Mouse (Mus musculus) lung, embryonic 16.5 days (tissue): Measurements from ENCODE around the gene Mrnip. TPM values are rescaled to one million over a fixed set of nuclear protein-coding genes. Genes with fewer than 3 reads are reported as not detected.

Source experiments
- ATAC-seq: fragments of 200-750 bp; cut with Nextera tagmentation; 2 replicates; pipeline ENCODE4 v1.8.0; 2017; ENCODE audit warnings: low read depth, mild to moderate bottlenecking, moderate library complexity
- H3K27ac ChIP-seq: fragments of 300-500 bp; sonication (generic); 2 replicates; pipeline ENCODE4 v1.5.1; 2014; ENCODE audit warnings: mild to moderate bottlenecking, control low read depth, low read length
- H3K27me3 ChIP-seq: fragments of 300-500 bp; sonication (generic); 2 replicates; pipeline ENCODE4 v1.6.1; 2014; ENCODE audit warnings: low read depth, low read length, mixed read lengths; ENCODE audit not compliant: control insufficient read depth, insufficient read depth
- H3K36me3 ChIP-seq: fragments of 300-500 bp; sonication (generic); 2 replicates; pipeline ENCODE4 v1.6.1; 2014; ENCODE audit warnings: low read length; ENCODE audit not compliant: control insufficient read depth, insufficient read depth
- H3K4me1 ChIP-seq: fragments of 300-500 bp; sonication (generic); replicated peaks from 2 replicates; pipeline ENCODE4 v1.6.1; 2014; ENCODE audit warnings: low read length, mixed read lengths; ENCODE audit not compliant: control insufficient read depth, insufficient read depth
- H3K4me2 ChIP-seq: fragments of 300-500 bp; sonication (generic); 2 replicates; pipeline ENCODE4 v1.6.1; 2014; ENCODE audit warnings: low read depth, low read length, control low read depth
- H3K4me3 ChIP-seq: fragments of 300-500 bp; sonication (generic); 2 replicates; pipeline ENCODE4 v1.5.1; 2014; ENCODE audit warnings: mild to moderate bottlenecking, low read length, control low read depth
- H3K9ac ChIP-seq: fragments of 300-500 bp; sonication (generic); 2 replicates; pipeline ENCODE4 v1.6.1; 2014; ENCODE audit warnings: low read length, control low read depth
- H3K9me3 ChIP-seq: fragments of 300-500 bp; sonication (generic); 2 replicates; pipeline ENCODE4 v1.6.1; 2016; ENCODE audit warnings: low read length; ENCODE audit not compliant: control insufficient read depth
- WGBS: fragments of 180-500 bp; shearing (Covaris S2); extraction: QIAGEN DNeasy Blood & Tissue Kit; methylation state at CpG from one replicate; pipeline ENCODE4 v1.1.7; 2014; 5-methylcytosine and 5-hydroxymethylcytosine counted together
- polyA plus RNA-seq: library from polyadenylated mRNA; unstranded; fragments of >200 nt; fragmentation: Nextera tagmentation; extraction: Ambion mirVana; gene quantifications from 2 replicates; pipeline ENCODE4 v1.2.1, GENCODE M21; 2015

Mrnip gene
- polyA plus RNA-seq, 1 experiment from 2014 or later, result 19.5 TPM

GRCm38 (mm10) chr11:50155785-50156184 lies 18.5 kb upstream of the Mrnip start:
- 92% methylated on average over 2 of the region's 2 CpGs for WGBS
- Histone ChIP-seq H3K4me3 (no peak overlapping the region), H3K4me1 (no peaks in the 10 kb centered on the region), H3K9me3 (no peaks in the 10 kb centered on the region), H3K27me3 (no peaks in the 10 kb centered on the region), H3K9ac (no peak overlapping the region), H3K36me3 (peaks cover 53% of the 10 kb centered on the region), H3K27ac (no peak overlapping the region), H3K4me2 (no peak overlapping the region)
- ATAC-seq, result no peak

GRCm38 (mm10) chr11:50156725-50157258 lies 17.5 kb upstream of the Mrnip start:
- no peak overlapping the region for H3K27ac ChIP-seq
- no peaks in the 10 kb centered on the region for H3K9me3 ChIP-seq
- no peak for ATAC-seq
- H3K27me3 ChIP-seq, result no peaks in the 10 kb centered on the region
- no peak overlapping the region for H3K4me2 ChIP-seq
- peaks cover 47% of the 10 kb centered on the region for H3K36me3 ChIP-seq
- no peaks in the 10 kb centered on the region for H3K4me1 ChIP-seq
- H3K4me3 ChIP-seq, result no peak overlapping the region
- 88% methylated on average over 16 of the region's 16 CpGs for WGBS
- no peak overlapping the region for H3K9ac ChIP-seq

- Histone ChIP-seq H3K36me3 (peaks cover 44% of the 10 kb centered on the region), H3K4me3 (no peak overlapping the region), H3K4me2 (no peak overlapping the region), H3K27me3 (no peaks in the 10 kb centered on the region), H3K27ac (no peak overlapping the region), H3K4me1 (no peaks in the 10 kb centered on the region), H3K9me3 (no peaks in the 10 kb centered on the region), H3K9ac (no peak overlapping the region)
- no peak for ATAC-seq
- 92% methylated on average over 7 of the region's 7 CpGs for WGBS
Measured at GRCm38 (mm10) chr11:50158346-50158745, 15.9 kb upstream of the Mrnip start.

GRCm38 (mm10) chr11:50159347-50159746 lies 14.9 kb upstream of the Mrnip start:
- peaks cover 49% of the 10 kb centered on the region for H3K36me3 ChIP-seq
- no peak for ATAC-seq
- no peak overlapping the region for H3K4me3 ChIP-seq
- H3K9ac ChIP-seq, result no peak overlapping the region
- no peaks in the 10 kb centered on the region for H3K9me3 ChIP-seq
- H3K4me2 ChIP-seq, result no peak overlapping the region
- no peak overlapping the region for H3K27ac ChIP-seq
- 60% methylated on average over 4 of the region's 4 CpGs for WGBS
- no peaks in the 10 kb centered on the region for H3K27me3 ChIP-seq
- H3K4me1 ChIP-seq, result no peaks in the 10 kb centered on the region

GRCm38 (mm10) chr11:50161578-50162304 lies 12.5 kb upstream of the Mrnip start:
- Histone ChIP-seq H3K4me3 (no peak overlapping the region), H3K9ac (no peak overlapping the region), H3K4me1 (no peaks in the 10 kb centered on the region), H3K4me2 (no peak overlapping the region), H3K27ac (peak overlapping the region; percentile 57), H3K36me3 (peaks cover 46% of the 10 kb centered on the region), H3K9me3 (no peaks in the 10 kb centered on the region), H3K27me3 (no peaks in the 10 kb centered on the region)
- WGBS, result 58% methylated on average over 10 of the region's 10 CpGs
- ATAC-seq, result peak; percentile 64

DNA sequence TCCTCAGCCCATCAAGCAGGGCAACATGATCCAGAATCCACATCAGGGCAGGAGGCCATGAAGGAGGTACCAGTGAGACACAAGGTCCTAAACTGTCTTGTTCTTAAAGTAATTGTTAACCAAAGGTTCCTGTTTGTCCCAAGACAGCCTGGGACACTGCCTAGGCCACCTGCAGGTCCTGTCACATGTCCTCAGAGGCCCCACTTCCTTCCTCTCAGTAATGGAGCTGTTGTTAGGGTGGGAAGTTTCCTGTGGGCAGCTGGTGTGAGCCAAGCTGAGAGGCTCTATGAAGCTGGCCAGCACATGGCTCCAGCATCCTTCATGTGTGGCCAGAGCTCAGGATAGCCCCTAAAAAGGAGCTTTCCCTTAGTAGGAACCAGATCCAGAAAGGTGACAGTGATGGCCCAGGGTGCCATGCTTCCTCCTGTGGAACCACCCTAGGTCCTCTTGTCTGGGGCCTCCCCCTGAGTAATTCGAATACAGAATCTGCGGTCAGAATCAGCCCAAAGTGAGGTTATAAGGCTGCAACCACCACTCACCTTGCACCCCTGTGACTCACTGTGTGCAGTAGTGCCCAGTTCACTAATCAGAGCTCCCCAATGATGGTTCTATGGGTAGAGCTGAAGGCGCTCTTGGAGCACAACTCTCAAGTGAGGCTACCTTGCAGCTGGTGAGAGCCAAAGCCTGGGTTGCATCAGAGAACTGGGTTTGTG lies 11.8 kb upstream of the Mrnip start:
- H3K4me3 ChIP-seq, result no peak overlapping the region
- peak; percentile 64 for ATAC-seq
- H3K36me3 ChIP-seq, result peaks cover 39% of the 10 kb centered on the region
- no peak overlapping the region for H3K4me2 ChIP-seq
- no peaks in the 10 kb centered on the region for H3K9me3 ChIP-seq
- H3K4me1 ChIP-seq, result no peaks in the 10 kb centered on the region
- H3K27me3 ChIP-seq, result no peaks in the 10 kb centered on the region
- H3K27ac ChIP-seq, result peak overlapping the region; percentile 57
- no peak overlapping the region for H3K9ac ChIP-seq
- 92% methylated on average over 3 of the region's 3 CpGs for WGBS

DNA sequence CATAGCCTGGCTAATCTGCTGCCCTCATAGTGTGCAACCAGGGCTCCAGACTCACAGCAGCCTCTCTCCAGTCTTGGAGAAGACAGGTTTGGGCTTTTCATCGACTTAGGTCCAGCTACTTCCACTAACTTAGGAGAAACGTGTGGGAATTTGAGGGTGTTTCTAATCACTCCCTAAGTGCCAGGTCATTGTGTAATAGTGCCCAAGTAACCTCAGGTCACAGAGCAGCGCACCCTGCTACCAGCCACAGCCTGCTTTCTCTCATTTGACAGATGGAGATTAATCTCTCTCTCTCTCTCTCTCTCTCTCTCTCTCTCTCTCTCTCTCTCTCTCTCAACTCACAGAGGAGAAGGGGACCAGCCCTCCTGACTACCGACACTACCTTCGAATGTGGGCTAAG lies 5.9 kb upstream of the Mrnip start:
- no peaks in the 10 kb centered on the region for H3K27me3 ChIP-seq
- peaks cover 33% of the 10 kb centered on the region for H3K36me3 ChIP-seq
- no peak overlapping the region for H3K9ac ChIP-seq
- no peak for ATAC-seq
- H3K9me3 ChIP-seq, result no peaks in the 10 kb centered on the region
- no peaks in the 10 kb centered on the region for H3K4me1 ChIP-seq
- H3K4me3 ChIP-seq, result no peak overlapping the region
- no peak overlapping the region for H3K4me2 ChIP-seq
- WGBS, result 78% methylated on average over 5 of the region's 5 CpGs
- H3K27ac ChIP-seq, result no peak overlapping the region

DNA sequence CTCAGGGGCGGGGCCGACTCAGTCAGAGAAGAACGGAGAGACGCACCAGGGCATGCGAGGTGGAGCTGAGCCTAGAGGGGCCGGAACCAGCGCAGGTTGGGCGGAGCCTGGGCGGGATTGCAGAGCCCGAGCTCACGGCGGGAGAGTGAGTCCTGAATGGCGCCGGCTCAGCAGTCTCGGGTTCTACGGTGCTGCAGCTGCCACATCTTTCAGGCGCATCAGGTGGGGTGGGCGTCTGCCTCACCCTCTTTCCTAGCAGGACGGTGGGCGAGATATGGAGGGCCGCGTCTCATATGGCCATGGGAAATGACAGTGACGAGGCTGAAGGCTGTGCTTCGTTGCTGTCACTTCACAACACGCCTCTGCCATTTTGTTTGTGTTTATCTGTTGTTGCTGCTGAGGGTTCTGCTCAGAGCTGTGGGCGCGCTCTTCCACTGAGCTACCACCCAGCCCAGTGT lies 515 bp downstream of the Mrnip start:
- no peaks in the 10 kb centered on the region for H3K27me3 ChIP-seq
- peak overlapping the region; percentile 4; the same call in 1 of the 2 replicates for H3K27ac ChIP-seq
- H3K9ac ChIP-seq, result peak overlapping the region; percentile 73
- no peaks in the 10 kb centered on the region for H3K9me3 ChIP-seq
- peak overlapping the region; percentile 63 for H3K4me3 ChIP-seq
- peak; percentile 100 for ATAC-seq
- under 1% methylated on average over 26 of the region's 27 CpGs for WGBS
- H3K36me3 ChIP-seq, result peaks cover 12% of the 10 kb centered on the region
- H3K4me2 ChIP-seq, result peak overlapping the region; percentile 84
- peaks cover 11% of the 10 kb centered on the region for H3K4me1 ChIP-seq

- Histone ChIP-seq H3K4me3 (no peak overlapping the region), H3K27me3 (no peaks in the 10 kb centered on the region), H3K9ac (no peak overlapping the region), H3K4me2 (no peak overlapping the region), H3K27ac (no peak overlapping the region), H3K9me3 (no peaks in the 10 kb centered on the region), H3K4me1 (peaks cover 11% of the 10 kb centered on the region), H3K36me3 (0 out of 2 replicates have a peak, but pooled peaks cover 5% of the 10 kb centered on the region)
- no peak for ATAC-seq
- 28% methylated on average over 3 of the region's 3 CpGs for WGBS
Measured at GRCm38 (mm10) chr11:50176351-50176750, 2.1 kb downstream of the Mrnip start.
